Mouse (Mus musculus): ENCODE data around the gene Top2b. TPM values are rescaled to one million over a fixed set of nuclear protein-coding genes. Genes with fewer than 3 reads are reported as not detected.

The Top2b gene
- total RNA-seq (2023): 190 to 207 TPM (median 192 TPM) in 4 replicates

DNA sequence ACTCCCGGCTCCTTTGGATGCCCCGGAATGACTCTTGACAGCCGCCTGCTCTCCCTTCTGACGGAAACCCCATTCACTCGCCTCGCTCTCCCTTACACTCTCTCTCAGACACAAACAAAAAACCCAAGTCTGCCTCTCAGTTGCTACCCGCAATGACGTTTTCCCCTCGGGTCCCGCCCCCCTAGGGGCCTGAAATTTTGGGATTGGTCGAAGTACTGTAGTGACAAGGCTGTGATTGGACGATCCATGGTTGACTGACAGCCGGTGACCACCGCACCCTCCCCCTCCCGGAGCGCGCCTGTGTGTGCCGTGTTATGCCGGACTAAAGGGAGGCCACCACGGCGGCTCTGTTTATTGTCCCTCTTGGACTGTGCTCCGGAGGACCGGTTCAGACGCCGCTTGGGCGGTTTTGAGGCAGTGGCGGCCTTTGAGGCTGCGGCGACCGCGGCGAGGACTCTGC lies at the start of gene Top2b:
Gene Top2b (plus strand): TSS at position 302 of the 460 bp plus-strand sequence.

Other genes with a start within 250 kb of the Top2b start
- gene Ngly1, start 115.9 kb upstream of the Top2b start, total RNA-seq (2023): 40.3 to 43.4 TPM (median 42.9 TPM) in 4 replicates
- 7.4 to 9.8 TPM (median 8.0 TPM) in 4 replicates for gene Oxsm, start 115.4 kb upstream of the Top2b start, total RNA-seq (2023)

Data from B cell, adult 62 days (primary cell).